Mouse (Mus musculus) forebrain, embryonic 14.5 days (tissue): ENCODE results near the gene Slc17a9. TPM values are rescaled to one million over a fixed set of nuclear protein-coding genes. Genes with fewer than 3 reads are reported as not detected.

Experiments used
- ATAC-seq: fragments of 200-750 bp; cut with Nextera tagmentation; 2 replicates; pipeline ENCODE4 v1.8.0; 2017; ENCODE audit warnings: mild to moderate bottlenecking, moderate library complexity
- DNase-seq: peaks from one replicate; pipeline ENCODE4 v3.0.0-alpha.2; 2015; ENCODE audit warnings: low spot score
- H3K27ac ChIP-seq: fragments of 300-500 bp; sonication (generic); 2 replicates; pipeline ENCODE4 v1.5.1; 2014; ENCODE audit warnings: low read depth, mild to moderate bottlenecking, control low read depth, low read length, moderate library complexity
- H3K27me3 ChIP-seq: fragments of 300-500 bp; sonication (generic); replicated peaks from 2 replicates; pipeline ENCODE4 v1.6.1; 2014; ENCODE audit warnings: low read length, control low read depth, mixed read lengths; ENCODE audit not compliant: control insufficient read depth, insufficient read depth
- H3K36me3 ChIP-seq: fragments of 300-500 bp; sonication (generic); 2 replicates; pipeline ENCODE4 v1.6.1; 2014; ENCODE audit warnings: low read length, control low read depth; ENCODE audit not compliant: control insufficient read depth, insufficient read depth
- H3K4me1 ChIP-seq: fragments of 300-500 bp; sonication (generic); 2 replicates; pipeline ENCODE4 v1.6.1; 2014; ENCODE audit warnings: antibody characterized with exemption, low read length, control low read depth; ENCODE audit not compliant: control insufficient read depth, insufficient read depth
- H3K4me2 ChIP-seq: fragments of 300-500 bp; sonication (generic); 2 replicates; pipeline ENCODE4 v1.6.1; 2014; ENCODE audit warnings: mild to moderate bottlenecking, control low read depth, low read length
- H3K4me3 ChIP-seq: fragments of 300-500 bp; sonication (generic); 2 replicates; pipeline ENCODE4 v1.5.1; 2014; ENCODE audit warnings: low read depth, low read length, control low read depth
- H3K9ac ChIP-seq: fragments of 300-500 bp; sonication (generic); 2 replicates; pipeline ENCODE4 v1.6.1; 2014; ENCODE audit warnings: mild to moderate bottlenecking, low read length, control low read depth, moderate library complexity
- H3K9me3 ChIP-seq: fragments of 300-500 bp; sonication (generic); replicated peaks from 2 replicates; pipeline ENCODE4 v1.6.1; 2016; ENCODE audit warnings: low read length, control low read depth, mixed read lengths; ENCODE audit not compliant: control insufficient read depth
- WGBS: fragments of 180-500 bp; shearing (Covaris S2); extraction: QIAGEN DNeasy Blood & Tissue Kit; methylation state at CpG from one replicate; pipeline ENCODE4 v1.1.7; 2014; 5-methylcytosine and 5-hydroxymethylcytosine counted together
- polyA plus RNA-seq: library from polyadenylated mRNA; unstranded; fragments of >200 nt; fragmentation: Nextera tagmentation; extraction: Ambion mirVana; gene quantifications from 2 replicates; pipeline ENCODE4 v1.2.1, GENCODE M21; 2014

Gene Slc17a9
- polyA plus RNA-seq, 1 experiment from 2014 or later: not detected

GRCm38 (mm10) chr2:180725414-180725778 is 333 bp downstream of the Slc17a9 start:
- Histone ChIP-seq H3K27me3 (no peaks in the 10 kb centered on the region), H3K27ac (no peak overlapping the region), H3K9ac (no peak overlapping the region), H3K4me2 (no peak overlapping the region), H3K4me1 (no peaks in the 10 kb centered on the region), H3K36me3 (peaks cover 39% of the 10 kb centered on the region), H3K9me3 (no peaks in the 10 kb centered on the region), H3K4me3 (no peak overlapping the region)
- ATAC-seq: no peak
- WGBS: 9% methylated on average over 6 of the region's 6 CpGs
- DNase-seq: no peak

DNA sequence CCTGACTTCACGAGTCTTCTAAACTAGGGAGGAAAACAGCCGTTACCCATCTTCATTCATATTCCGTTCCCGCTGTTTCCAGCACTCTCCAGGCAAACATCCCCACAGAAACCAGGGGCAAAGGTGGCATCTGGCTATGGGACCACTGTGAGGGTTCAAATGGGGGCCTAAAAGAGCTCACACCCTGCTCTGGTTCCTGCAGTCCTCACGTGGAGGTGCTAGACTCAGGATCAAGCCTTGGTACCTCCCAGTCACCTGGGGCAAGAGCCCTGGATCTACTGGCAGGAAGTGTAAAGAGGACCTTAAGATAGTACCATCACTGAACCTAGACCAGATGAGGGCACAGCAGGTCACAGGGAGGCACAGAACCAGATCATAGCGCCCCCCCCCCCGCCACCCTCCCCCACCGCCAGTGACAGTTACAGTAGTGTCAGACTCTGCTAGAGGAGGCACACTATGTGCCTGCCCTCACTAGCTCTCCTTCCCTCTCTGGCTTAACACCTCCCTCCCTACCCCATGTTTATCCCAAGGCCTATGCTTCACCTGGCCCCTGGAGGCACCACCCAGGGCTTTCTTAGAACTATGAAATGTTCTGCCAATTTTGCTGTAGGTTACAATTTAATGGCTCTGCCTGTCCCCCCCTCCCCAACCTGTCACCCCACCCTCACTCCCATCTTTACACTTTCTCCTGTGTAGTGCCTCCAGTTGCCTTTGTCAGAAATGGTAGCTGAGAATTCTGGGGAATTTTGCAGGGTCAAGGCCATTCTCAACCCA is 980 bp downstream of the Slc17a9 start:
- 47% methylated on average over 8 of the region's 8 CpGs for WGBS
- Histone ChIP-seq H3K4me1 (no peaks in the 10 kb centered on the region), H3K36me3 (peaks cover 33% of the 10 kb centered on the region), H3K27ac (no peak overlapping the region), H3K9ac (no peak overlapping the region), H3K27me3 (no peaks in the 10 kb centered on the region), H3K9me3 (no peaks in the 10 kb centered on the region), H3K4me3 (no peak overlapping the region), H3K4me2 (no peak overlapping the region)
- DNase-seq (no peak), ATAC-seq (no peak)

DNA sequence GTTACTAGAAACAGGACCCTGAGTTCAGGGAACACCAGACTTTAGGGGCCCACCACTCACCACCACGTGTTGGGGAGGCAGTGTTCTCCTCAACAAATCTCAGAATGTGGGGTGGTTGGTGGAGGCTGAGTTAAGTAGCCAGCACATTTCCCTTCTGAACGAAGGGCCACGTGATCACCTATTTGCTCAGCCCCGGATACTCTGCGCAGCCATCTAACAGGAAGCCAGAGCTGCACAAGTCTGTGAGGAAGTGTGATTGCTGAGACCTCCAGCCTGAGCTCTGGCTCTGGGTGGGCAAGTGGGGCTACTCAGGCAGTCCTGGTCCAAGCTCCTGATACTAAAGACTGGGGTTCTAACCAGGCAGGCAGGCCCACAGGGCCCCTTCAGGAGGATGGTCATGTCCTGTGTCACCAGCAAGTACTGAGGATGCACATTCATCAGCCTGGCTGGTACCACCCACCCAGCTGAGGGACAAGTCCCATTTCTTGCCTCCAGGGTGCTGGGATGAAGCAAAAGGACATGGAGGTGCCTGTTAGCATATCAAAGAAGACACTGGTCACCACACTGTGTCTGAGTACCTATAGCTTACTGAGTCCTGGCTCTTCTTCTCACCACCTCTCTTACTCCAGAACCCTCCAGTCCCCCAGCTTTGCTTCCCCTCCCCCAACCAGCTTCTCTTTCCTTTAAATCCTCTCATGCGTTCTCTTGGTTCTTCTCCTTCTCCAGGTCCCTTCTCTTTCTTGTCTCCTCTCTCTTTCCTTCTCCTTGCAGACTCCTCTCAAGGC is 1.8 kb downstream of the Slc17a9 start:
- peaks cover 25% of the 10 kb centered on the region for H3K36me3 ChIP-seq

GRCm38 (mm10) chr2:180727613-180728021 is 2.6 kb downstream of the Slc17a9 start:
- ATAC-seq: no peak
- H3K4me3 ChIP-seq: no peak overlapping the region
- 59% methylated on average over 4 of the region's 4 CpGs for WGBS

More for the DNA sequence above, 1.8 kb downstream of the Slc17a9 start:
- no peak for DNase-seq
- no peak for ATAC-seq
- Histone ChIP-seq H3K9ac (no peak overlapping the region), H3K9me3 (no peaks in the 10 kb centered on the region), H3K4me1 (no peaks in the 10 kb centered on the region), H3K4me2 (no peak overlapping the region), H3K27me3 (no peaks in the 10 kb centered on the region), H3K27ac (no peak overlapping the region), H3K4me3 (no peak overlapping the region)
- WGBS: 76% methylated on average over 6 of the region's 6 CpGs

GRCm38 (mm10) chr2:180731036-180731435 is 6.0 kb downstream of the Slc17a9 start:
- no peak for ATAC-seq
- no peak overlapping the region for H3K9ac ChIP-seq
- H3K27me3 ChIP-seq: no peaks in the 10 kb centered on the region
- 69% methylated on average over 3 of the region's 3 CpGs for WGBS
- H3K36me3 ChIP-seq: no peaks in the 10 kb centered on the region
- H3K4me2 ChIP-seq: no peak overlapping the region
- no peak overlapping the region for H3K4me3 ChIP-seq
- no peak overlapping the region for H3K27ac ChIP-seq
- no peak for DNase-seq
- no peaks in the 10 kb centered on the region for H3K9me3 ChIP-seq
- no peaks in the 10 kb centered on the region for H3K4me1 ChIP-seq

More at GRCm38 (mm10) chr2:180727613-180728021, 2.6 kb downstream of the Slc17a9 start:
- Histone ChIP-seq H3K4me1 (no peaks in the 10 kb centered on the region), H3K9ac (no peak overlapping the region), H3K9me3 (no peaks in the 10 kb centered on the region), H3K27me3 (no peaks in the 10 kb centered on the region), H3K4me2 (no peak overlapping the region), H3K27ac (no peak overlapping the region), H3K36me3 (peaks cover 17% of the 10 kb centered on the region)
- DNase-seq: no peak

DNA sequence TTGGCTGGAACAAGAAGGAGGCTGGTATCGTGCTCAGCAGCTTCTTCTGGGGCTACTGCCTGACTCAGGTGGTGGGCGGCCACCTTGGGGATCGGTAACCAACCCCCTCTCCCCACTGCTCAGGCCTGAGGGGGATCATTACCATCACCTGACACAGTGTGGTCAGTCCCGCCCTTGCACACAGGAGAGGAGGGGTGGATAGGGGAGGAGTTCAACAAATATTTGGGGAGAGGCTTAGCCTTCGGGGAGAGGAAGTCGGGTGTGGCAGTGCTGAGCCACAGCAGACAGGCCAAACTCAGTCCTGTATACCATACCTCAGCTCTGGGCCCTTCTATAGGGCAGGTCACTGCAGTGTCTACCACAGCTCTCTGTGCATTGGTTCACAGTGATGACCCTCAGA is 6.9 kb downstream of the Slc17a9 start:
- Histone ChIP-seq H3K9ac (no peak overlapping the region), H3K4me1 (no peaks in the 10 kb centered on the region), H3K4me2 (no peak overlapping the region), H3K36me3 (no peaks in the 10 kb centered on the region), H3K27ac (no peak overlapping the region), H3K27me3 (no peaks in the 10 kb centered on the region), H3K9me3 (no peaks in the 10 kb centered on the region), H3K4me3 (no peak overlapping the region)
- no peak for ATAC-seq
- 71% methylated on average over 6 of the region's 6 CpGs for WGBS
- DNase-seq: no peak

DNA sequence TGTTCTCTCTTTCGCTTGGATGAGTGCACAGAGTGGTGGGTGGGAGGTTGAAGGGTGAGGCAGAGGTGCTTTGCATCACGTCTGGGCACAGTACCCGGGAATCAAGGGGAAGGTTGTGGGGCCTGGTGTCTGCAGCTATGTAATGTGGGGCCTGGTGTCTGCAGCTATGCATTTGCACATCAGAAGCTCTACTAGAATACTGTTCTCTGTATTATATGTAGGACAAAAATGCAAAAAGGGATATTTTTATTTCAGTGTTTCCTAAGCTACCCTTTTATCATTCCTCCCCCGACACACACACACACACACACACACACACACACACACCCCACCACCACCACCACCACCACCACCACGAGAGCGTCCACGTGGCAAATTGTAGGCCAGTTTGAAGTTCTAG is 10.2 kb downstream of the Slc17a9 start:
- Histone ChIP-seq H3K27ac (no peak overlapping the region), H3K27me3 (no peaks in the 10 kb centered on the region), H3K4me1 (no peaks in the 10 kb centered on the region), H3K36me3 (no peaks in the 10 kb centered on the region), H3K4me3 (no peak overlapping the region), H3K4me2 (no peak overlapping the region), H3K9ac (no peak overlapping the region), H3K9me3 (no peaks in the 10 kb centered on the region)
- DNase-seq (no peak), ATAC-seq (no peak)
- 75% methylated on average over 7 of the region's 7 CpGs for WGBS

GRCm38 (mm10) chr2:180737984-180738383 is 12.9 kb downstream of the Slc17a9 start:
- DNase-seq (no peak), ATAC-seq (no peak)
- Histone ChIP-seq H3K4me1 (no peaks in the 10 kb centered on the region), H3K4me3 (no peak overlapping the region), H3K9me3 (no peaks in the 10 kb centered on the region), H3K27ac (no peak overlapping the region), H3K36me3 (no peaks in the 10 kb centered on the region), H3K27me3 (no peaks in the 10 kb centered on the region), H3K4me2 (no peak overlapping the region), H3K9ac (no peak overlapping the region)
- WGBS: 73% methylated on average over 2 of the region's 2 CpGs

GRCm38 (mm10) chr2:180740349-180740748 is 15.3 kb downstream of the Slc17a9 start:
- Histone ChIP-seq H3K9me3 (no peaks in the 10 kb centered on the region), H3K4me3 (no peak overlapping the region), H3K9ac (no peak overlapping the region), H3K4me1 (no peaks in the 10 kb centered on the region), H3K36me3 (no peaks in the 10 kb centered on the region), H3K27ac (no peak overlapping the region), H3K27me3 (no peaks in the 10 kb centered on the region), H3K4me2 (no peak overlapping the region)
- DNase-seq (no peak), ATAC-seq (no peak)
- 13% methylated on average over 3 of the region's 3 CpGs for WGBS
